Mouse (Mus musculus) left cerebral cortex, postnatal 14 days (tissue): ENCODE measurements around the gene Vmn1r228. TPM values are rescaled to one million over a fixed set of nuclear protein-coding genes. Genes with fewer than 3 reads are reported as not detected.

ENCODE experiments used
- DNase-seq, 2 experiments: peaks; one replicate each; pipeline ENCODE4 v3.0.0; 2021 to 2022; ENCODE audit warnings: low spot score in 2 of 2, mixed read lengths in 1 of 2
- intact Hi-C: fragments of 180-260 bp; cut with DNase I; formaldehyde crosslinking; loops from one replicate; pipeline ENCODE4 v1.15.1; 2025
- long read RNA-seq, 2 experiments: library from polyadenylated mRNA; stranded (forward); transcript quantifications; one replicate each; pipeline ENCODE4 v2.0.0; 2021
- total RNA-seq, 2 experiments: library from RNA; stranded (reverse); gene quantifications; 2 replicates each; pipeline ENCODE4 v1.2.3; 2021

Gene Vmn1r228
- not detected for total RNA-seq
- long read RNA-seq, experiment 1: 0 reads
- long read RNA-seq, experiment 2: 0 reads

- intact Hi-C loops: no loop called here
- DNase-seq: no peak
Measured at GRCm38 (mm10) chr17:20786057-20786456, at the start of gene Vmn1r228. Gene Vmn1r228 (minus strand): TSS chr17:20786157.

- intact Hi-C loops: no loop called here
- no peak for DNase-seq
Measured at GRCm38 (mm10) chr17:20811255-20811654, 25.3 kb upstream of the Vmn1r228 start, which contains the start of gene Vmn1r229. Gene Vmn1r229 (plus strand): TSS chr17:20811555.

GRCm38 (mm10) chr17:20729543-20729942, 56.4 kb downstream of the Vmn1r228 start, which contains the start of gene Vmn1r227:
Gene Vmn1r227 (plus strand): TSS chr17:20729843.
- no peak for DNase-seq
- intact Hi-C loops: no loop called here

Other genes with a start within 250 kb of the Vmn1r228 start
- not detected for gene Vmn2r109, start 221.4 kb downstream of the Vmn1r228 start, total RNA-seq
- not detected for gene Vmn2r110, start 189.7 kb downstream of the Vmn1r228 start, total RNA-seq
- gene Fpr-rs3, start 161.3 kb downstream of the Vmn1r228 start, total RNA-seq: not detected
- not detected for gene Vmn1r226, start 103.3 kb downstream of the Vmn1r228 start, total RNA-seq
- gene Vmn1r227, start 56.3 kb downstream of the Vmn1r228 start, total RNA-seq: not detected
- gene Vmn1r229, start 25.4 kb upstream of the Vmn1r228 start, total RNA-seq: under 1 TPM; 0.08 to 0.11 TPM
- not detected for gene Vmn1r230, start 54.3 kb upstream of the Vmn1r228 start, total RNA-seq
- gene Vmn1r231, start 118.9 kb upstream of the Vmn1r228 start, total RNA-seq: under 1 TPM in 1 of 2 experiments, not detected in 1; 0.13 TPM
- gene Vmn1r232, start 133.6 kb upstream of the Vmn1r228 start, total RNA-seq: not detected
- gene Ppp2r1a, start 159.2 kb upstream of the Vmn1r228 start, total RNA-seq: 100 to 1,000 TPM; 719 to 758 TPM
- gene Vmn1r233, start 210.3 kb upstream of the Vmn1r228 start, total RNA-seq: not detected
- gene Zfp160, start 222.7 kb upstream of the Vmn1r228 start, total RNA-seq: 10 to 100 TPM; 19.0 to 21.2 TPM